Comparison of ENCODE assay signal across 8 mouse cellular contexts in the genomic region with DNA sequence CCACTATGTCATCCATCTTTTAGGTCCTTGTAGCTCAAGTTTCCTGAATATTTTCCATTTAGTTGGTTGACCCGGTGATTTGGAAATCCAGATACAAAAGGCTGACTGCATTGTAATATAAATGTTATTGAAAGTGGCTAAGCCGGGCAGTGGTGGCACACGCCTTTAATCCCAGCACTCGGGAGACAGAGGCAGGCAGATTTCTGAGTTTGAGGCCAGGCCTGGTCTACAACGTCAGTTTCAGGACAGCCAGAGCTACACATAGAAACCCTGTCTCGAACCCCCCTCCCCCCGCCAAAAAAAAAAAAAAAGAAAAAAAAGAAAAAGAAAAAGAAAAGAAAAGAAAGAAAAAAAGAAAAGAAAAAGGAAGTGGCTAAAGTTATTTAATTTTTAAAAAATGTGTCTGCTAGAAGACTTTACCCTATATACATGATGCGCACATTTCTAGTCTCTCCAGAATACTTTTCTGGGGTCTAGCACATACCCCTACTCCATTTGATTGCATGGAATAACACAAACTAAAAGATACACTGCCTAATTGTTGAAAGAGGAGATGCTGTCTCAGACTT. TPM values are rescaled to one million over a fixed set of nuclear protein-coding genes. Genes with fewer than 3 reads are reported as not detected.
DNase-seq lines count a peak whose midpoint lies in the region; ATAC-seq and TF ChIP-seq lines count a peak whose summit lies in the region.

No protein-coding gene starts in this region.

- H3K27ac ChIP-seq in embryonic facial prominence, embryonic 13.5 days, result 0 out of 2 replicates have a peak overlapping the region, but pooled peaks have one; percentile 73
- H3K27ac ChIP-seq in intestine, embryonic 16.5 days (ENCODE audit: low read length), result peak overlapping the region; percentile 77; the same call in 1 of the 2 replicates
- peak overlapping the region; percentile 71; the same call in 1 of the 2 replicates for H3K27ac ChIP-seq in neural tube, embryonic 13.5 days (replicated peaks)

- DNase-seq in lung, adult 2 months, result no peak
- DNase-seq in lung, postnatal 10 days, result no peak
- DNase-seq in gastrocnemius, adult 18-20 months (ENCODE audit: low spot score), result no peak
- DNase-seq in right cerebral cortex, postnatal 14 days, result no peak
- DNase-seq in right cerebral cortex, adult 18-20 months, result no peak

- TF ChIP-seq CTCF in lung, adult 2 months (IDR thresholded peaks at IDR 0.05; ENCODE audit: insufficient read depth, low read length), result no peak

- ATAC-seq in embryonic facial prominence, embryonic 13.5 days (ENCODE audit: insufficient number of reproducible peaks, insufficient read depth, low FRiP score, low TSS enrichment, low read depth), result no peak
- ATAC-seq in intestine, embryonic 16.5 days, result no peak
- ATAC-seq in neural tube, embryonic 13.5 days (ENCODE audit: low read depth), result no peak

- 76% methylated on average over 8 of the region's 8 CpGs for WGBS in lung, adult 2 months
- 90% methylated on average over 8 of the region's 8 CpGs for WGBS in embryonic facial prominence, embryonic 13.5 days
- 82% methylated on average over 8 of the region's 8 CpGs for WGBS in intestine, embryonic 16.5 days
- 85% methylated on average over 8 of the region's 8 CpGs for WGBS in neural tube, embryonic 13.5 days

- H3K36me3 ChIP-seq in embryonic facial prominence, embryonic 13.5 days, result peaks cover 24% of the 10 kb centered on the region
- peaks cover 8% of the 10 kb centered on the region for H3K36me3 ChIP-seq in intestine, embryonic 16.5 days (ENCODE audit: control insufficient read depth, insufficient read depth, low read length)
- H3K36me3 ChIP-seq in neural tube, embryonic 13.5 days, result peaks cover 27% of the 10 kb centered on the region

- peak overlapping the region; percentile 92 for H3K9ac ChIP-seq in embryonic facial prominence, embryonic 13.5 days
- peak overlapping the region; percentile 92 for H3K9ac ChIP-seq in intestine, embryonic 16.5 days (ENCODE audit: low read depth, low read length)
- peak overlapping the region; percentile 98 for H3K9ac ChIP-seq in neural tube, embryonic 13.5 days

- H3K27me3 ChIP-seq in embryonic facial prominence, embryonic 13.5 days, result no peaks in the 10 kb centered on the region
- no peaks in the 10 kb centered on the region for H3K27me3 ChIP-seq in intestine, embryonic 16.5 days (replicated peaks; ENCODE audit: control insufficient read depth, insufficient read depth, low read length)
- no peaks in the 10 kb centered on the region for H3K27me3 ChIP-seq in neural tube, embryonic 13.5 days

- H3K4me2 ChIP-seq in embryonic facial prominence, embryonic 13.5 days, result peak overlapping the region; percentile 98
- peak overlapping the region; percentile 81 for H3K4me2 ChIP-seq in intestine, embryonic 16.5 days (ENCODE audit: low read depth, low read length)
- H3K4me2 ChIP-seq in neural tube, embryonic 13.5 days, result peak overlapping the region; percentile 98

- no peaks in the 10 kb centered on the region for H3K9me3 ChIP-seq in embryonic facial prominence, embryonic 13.5 days
- H3K9me3 ChIP-seq in intestine, embryonic 16.5 days (ENCODE audit: control insufficient read depth, low read length), result no peaks in the 10 kb centered on the region
- no peaks in the 10 kb centered on the region for H3K9me3 ChIP-seq in neural tube, embryonic 13.5 days

- TF ChIP-seq POLR2A in lung, adult 2 months (IDR thresholded peaks at IDR 0.05; ENCODE audit: borderline replicate concordance, extremely low read depth, low read depth, low read length), result no peak

- peak overlapping the region; percentile 88 for H3K4me3 ChIP-seq in lung, adult 2 months (replicated peaks; ENCODE audit: extremely low read depth, low read depth, low read length)
- peak overlapping the region; percentile 83 for H3K4me3 ChIP-seq in embryonic facial prominence, embryonic 13.5 days
- peak overlapping the region; percentile 88 for H3K4me3 ChIP-seq in intestine, embryonic 16.5 days (ENCODE audit: low read length)
- H3K4me3 ChIP-seq in neural tube, embryonic 13.5 days, result peak overlapping the region; percentile 99

- H3K4me1 ChIP-seq in lung, adult 2 months (ENCODE audit: control insufficient read depth, insufficient read depth, low read length), result peaks cover 5% of the 10 kb centered on the region
- peaks cover 14% of the 10 kb centered on the region for H3K4me1 ChIP-seq in embryonic facial prominence, embryonic 13.5 days
- peaks cover 3% of the 10 kb centered on the region; the same call in 1 of the 2 replicates for H3K4me1 ChIP-seq in intestine, embryonic 16.5 days (ENCODE audit: control insufficient read depth, insufficient read depth, low read length)
- H3K4me1 ChIP-seq in neural tube, embryonic 13.5 days (replicated peaks), result peaks cover 24% of the 10 kb centered on the region

RNA-seq across cellular contexts. Expression of gene Psme3, which starts 0.8 kb away (rescaled TPM):
- polyA plus RNA-seq in lung, adult 2 months (2012; rRNA removed), result 30.6 and 40.4 TPM in 2 replicates
- polyA plus RNA-seq in embryonic facial prominence, embryonic 13.5 days (2015; fragmentation: Nextera tagmentation; extraction: Ambion mirVana), result 138 and 148 TPM in 2 replicates
- 119 and 125 TPM in 2 replicates for polyA plus RNA-seq in intestine, embryonic 16.5 days (2015; fragmentation: Nextera tagmentation; extraction: Ambion mirVana)
- polyA plus RNA-seq in neural tube, embryonic 13.5 days (2015; fragmentation: Nextera tagmentation; extraction: Ambion mirVana), result 126 and 133 TPM in 2 replicates
- total RNA-seq in gastrocnemius, adult 18-20 months (2021), result 10 to 100 TPM; 66.4 to 81.3 TPM

RNA-seq across cellular contexts. Expression of gene Aoc2, which starts 9.7 kb away (rescaled TPM):
- polyA plus RNA-seq in lung, adult 2 months (2012; rRNA removed), result 3.3 and 3.6 TPM in 2 replicates
- 1.3 and 1.7 TPM in 2 replicates for polyA plus RNA-seq in embryonic facial prominence, embryonic 13.5 days (2015; fragmentation: Nextera tagmentation; extraction: Ambion mirVana)
- 0.86 and 0.88 TPM in 2 replicates for polyA plus RNA-seq in intestine, embryonic 16.5 days (2015; fragmentation: Nextera tagmentation; extraction: Ambion mirVana)
- polyA plus RNA-seq in neural tube, embryonic 13.5 days (2015; fragmentation: Nextera tagmentation; extraction: Ambion mirVana), result 2.0 and 2.1 TPM in 2 replicates
- 1 to 10 TPM; 1.0 to 1.1 TPM for total RNA-seq in gastrocnemius, adult 18-20 months (2021)

RNA-seq across cellular contexts. Expression of gene Becn1, which starts 13.1 kb away (rescaled TPM):
- 70.3 and 97.9 TPM in 2 replicates for polyA plus RNA-seq in lung, adult 2 months (2012; rRNA removed)
- polyA plus RNA-seq in embryonic facial prominence, embryonic 13.5 days (2015; fragmentation: Nextera tagmentation; extraction: Ambion mirVana), result 129 and 130 TPM in 2 replicates
- polyA plus RNA-seq in intestine, embryonic 16.5 days (2015; fragmentation: Nextera tagmentation; extraction: Ambion mirVana), result 136 and 145 TPM in 2 replicates
- polyA plus RNA-seq in neural tube, embryonic 13.5 days (2015; fragmentation: Nextera tagmentation; extraction: Ambion mirVana), result 173 and 178 TPM in 2 replicates
- total RNA-seq in gastrocnemius, adult 18-20 months (2021), result 10 to 100 TPM; 85.6 to 95.6 TPM

RNA-seq across cellular contexts. Expression of gene Aoc3, which starts 15.2 kb away (rescaled TPM):
- 11.5 and 15.3 TPM in 2 replicates for polyA plus RNA-seq in lung, adult 2 months (2012; rRNA removed)
- polyA plus RNA-seq in embryonic facial prominence, embryonic 13.5 days (2015; fragmentation: Nextera tagmentation; extraction: Ambion mirVana), result 0.10 and 0.15 TPM in 2 replicates
- 2.4 and 2.7 TPM in 2 replicates for polyA plus RNA-seq in intestine, embryonic 16.5 days (2015; fragmentation: Nextera tagmentation; extraction: Ambion mirVana)
- 0.07 TPM in 1 of 2 replicates, not detected in the other for polyA plus RNA-seq in neural tube, embryonic 13.5 days (2015; fragmentation: Nextera tagmentation; extraction: Ambion mirVana)
- 1 to 10 TPM; 5.3 to 9.6 TPM for total RNA-seq in gastrocnemius, adult 18-20 months (2021)

RNA-seq across cellular contexts. Expression of gene Coa3, which starts 36.3 kb away (rescaled TPM):
- polyA plus RNA-seq in lung, adult 2 months (2012; rRNA removed), result 194 and 283 TPM in 2 replicates
- polyA plus RNA-seq in embryonic facial prominence, embryonic 13.5 days (2015; fragmentation: Nextera tagmentation; extraction: Ambion mirVana), result 193 and 196 TPM in 2 replicates
- 258 and 278 TPM in 2 replicates for polyA plus RNA-seq in intestine, embryonic 16.5 days (2015; fragmentation: Nextera tagmentation; extraction: Ambion mirVana)
- polyA plus RNA-seq in neural tube, embryonic 13.5 days (2015; fragmentation: Nextera tagmentation; extraction: Ambion mirVana), result 211 and 238 TPM in 2 replicates
- total RNA-seq in gastrocnemius, adult 18-20 months (2021), result 10 to 100 TPM; 71.2 to 81.6 TPM
